Mouse (Mus musculus): ENCODE measurements around the gene Bglap3.

DNA sequence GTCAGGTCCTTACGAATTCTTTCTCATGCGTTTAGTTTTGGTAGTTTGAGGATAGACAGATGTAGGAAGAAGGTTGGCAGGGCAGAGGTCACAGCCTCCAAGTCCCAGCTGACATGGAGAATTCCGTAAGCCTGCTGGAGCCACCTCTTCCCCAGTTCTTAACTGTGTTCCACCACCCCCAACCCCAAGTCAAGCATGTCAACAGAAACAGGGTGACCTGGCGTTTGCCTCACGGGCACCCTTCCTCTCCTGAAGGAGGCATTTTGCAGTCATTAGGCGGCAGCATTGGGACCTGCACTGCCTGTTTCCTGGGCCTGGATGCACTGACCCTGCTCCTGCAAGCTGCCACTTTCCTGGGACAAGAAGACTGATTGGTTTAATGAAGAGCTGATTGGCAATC lies 45.5 kb upstream of the Bglap3 start:
- no peak for TF ChIP-seq TAL1 (IDR thresholded peaks at IDR 0.05; ENCODE audit: low read length)
- no peak for TF ChIP-seq GATA1 (IDR thresholded peaks at IDR 0.05; ENCODE audit: low read length)
